Mouse (Mus musculus) Muller cell, postnatal 12 days (primary cell): Measurements from ENCODE around the gene Rmdn3.

Experiments used
- DNase-seq: peaks from one replicate; pipeline ENCODE4 v3.0.0-alpha.2; 2015; ENCODE audit errors: inconsistent ontology term

The Rmdn3 gene

DNA sequence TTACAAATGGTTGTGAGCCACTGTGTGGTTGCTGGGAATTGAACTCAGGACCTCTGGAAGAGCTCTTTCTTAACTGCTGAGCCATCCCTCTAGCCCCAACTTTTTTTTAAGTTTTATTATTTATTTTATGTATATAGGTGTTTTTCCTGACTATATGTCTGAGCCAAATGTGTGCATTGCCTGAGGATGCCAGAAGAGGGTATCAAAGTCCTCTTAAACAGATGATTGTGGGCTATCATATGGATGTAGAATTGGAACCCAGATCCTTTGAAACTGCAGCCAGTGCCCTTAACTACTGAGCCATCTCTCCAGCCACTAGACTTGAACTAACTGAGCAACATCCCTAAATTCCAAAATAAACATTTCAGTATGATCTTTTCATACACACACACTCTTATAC, 55.3 kb downstream of the Rmdn3 start:
- DNase-seq = no peak
